Comparison of ENCODE assay signal across 31 mouse cellular contexts in genomic region chr6:24555488-24555887, GRCm38 (mm10). TPM values are rescaled to one million over a fixed set of nuclear protein-coding genes. Genes with fewer than 3 reads are reported as not detected.
DNase-seq lines count a peak whose midpoint lies in the region; ATAC-seq lines count a peak whose summit lies in the region.
"Had no signal": no experiment of that assay in that cellular context is flagged by ENCODE, and none has a peak within 500 bp of the region (broad histone marks: within the 10 kb centered on the region; RNA-seq: fewer than 3 reads in every experiment).

No protein-coding gene starts in this region.

- H3K4me2 ChIP-seq in heart, embryonic 14.5 days (ENCODE audit: low read length), result no peak overlapping the region
- no peak overlapping the region for H3K4me2 ChIP-seq in heart, embryonic 11.5 days
- H3K4me2 ChIP-seq: forebrain, embryonic 12.5 days; heart, embryonic 12.5 days; kidney, embryonic 15.5 days; liver, embryonic 15.5 days; neural tube, embryonic 13.5 days; stomach, embryonic 15.5 days had no signal

- no peaks in the 10 kb centered on the region for H3K27me3 ChIP-seq in heart, embryonic 14.5 days (ENCODE audit: control insufficient read depth, insufficient read depth, low read length)
- no peaks in the 10 kb centered on the region for H3K27me3 ChIP-seq in heart, embryonic 11.5 days (ENCODE audit: control insufficient read depth, insufficient read depth, low read length)
- H3K27me3 ChIP-seq in embryonic facial prominence, embryonic 10.5 days (replicated peaks; ENCODE audit: low read depth, poor library complexity, severe bottlenecking), result no peaks in the 10 kb centered on the region
- H3K27me3 ChIP-seq: forebrain, embryonic 12.5 days; heart, embryonic 12.5 days; kidney, embryonic 15.5 days; liver, embryonic 15.5 days; lung, embryonic 15.5 days; neural tube, embryonic 13.5 days; stomach, embryonic 15.5 days had no signal

- H3K9ac ChIP-seq in heart, embryonic 14.5 days (ENCODE audit: low read length), result no peak overlapping the region
- no peak overlapping the region for H3K9ac ChIP-seq in heart, embryonic 11.5 days (ENCODE audit: low read depth, low read length)
- H3K9ac ChIP-seq: forebrain, embryonic 12.5 days; heart, embryonic 12.5 days; kidney, embryonic 15.5 days; liver, embryonic 15.5 days; lung, embryonic 15.5 days; neural tube, embryonic 13.5 days; stomach, embryonic 15.5 days had no signal

- H3K4me1 ChIP-seq in heart, embryonic 14.5 days (ENCODE audit: control insufficient read depth in 2 of 2, insufficient read depth in 2 of 2, low read length in 2 of 2), result peaks cover 7 to 31% of the 10 kb centered on the region in 2 experiments
- peaks cover 13% of the 10 kb centered on the region for H3K4me1 ChIP-seq in heart, embryonic 11.5 days (ENCODE audit: control insufficient read depth, insufficient read depth, low read length)
- H3K4me1 ChIP-seq in embryonic facial prominence, embryonic 10.5 days, result peaks cover 18% of the 10 kb centered on the region
- H3K4me1 ChIP-seq: forebrain, embryonic 12.5 days; limb, embryonic 10.5 days; liver, embryonic 15.5 days; neural tube, embryonic 13.5 days; stomach, embryonic 15.5 days had no signal

- 58% methylated on average over 2 of the region's 2 CpGs for WGBS in heart, embryonic 14.5 days
- 62% methylated on average over 2 of the region's 2 CpGs for WGBS in heart, embryonic 11.5 days (ENCODE audit: insufficient replicate concordance)
- 57% methylated on average over 2 of the region's 2 CpGs for WGBS in embryonic facial prominence, embryonic 10.5 days

- peak; percentile 28 for DNase-seq in embryo, embryonic 10 days (ENCODE audit: low spot score)
- no peak for DNase-seq in embryo, embryonic 9.5 days (ENCODE audit: extremely low spot score)
- DNase-seq in 3T3-L1 (ENCODE audit: low read depth, low spot score), result peak; percentile 65
- DNase-seq in embryonic facial prominence, embryonic 10.5 days (ENCODE audit: low spot score), result peak; percentile 38
- DNase-seq in right cerebral cortex, postnatal 4 days, result no peak
- no peak for DNase-seq in layer of hippocampus, adult 18-20 months (ENCODE audit: low spot score in 2 of 2)
- DNase-seq: adrenal gland, postnatal 36 days; cerebellum, adult 11 months; cerebellum, postnatal 10 days; liver; lung, postnatal 4 days; midbrain, embryonic 14.5 days; thymus, adult 18-20 months; thymus, postnatal 36 days had no signal

- peak overlapping the region; percentile 21 to 42; a peak in 3 of 4 replicates for H3K27ac ChIP-seq in heart, embryonic 14.5 days (replicated peaks in 1 of 2; ENCODE audit: control insufficient read depth in 1 of 2, insufficient read depth in 1 of 2, low read depth in 2 of 2, low read length in 2 of 2)
- no peak overlapping the region for H3K27ac ChIP-seq in heart, embryonic 11.5 days (ENCODE audit: low read depth, low read length)
- H3K27ac ChIP-seq in embryonic facial prominence, embryonic 10.5 days (replicated peaks), result no peak overlapping the region
- H3K27ac ChIP-seq: forebrain, embryonic 12.5 days; hindbrain, postnatal 0 days; limb, embryonic 10.5 days; liver, embryonic 15.5 days; neural tube, embryonic 13.5 days; stomach, embryonic 15.5 days had no signal

- no peak for ATAC-seq in heart, embryonic 14.5 days (ENCODE audit: insufficient number of reproducible peaks, insufficient read depth, low FRiP score, low read depth)
- ATAC-seq in heart, embryonic 11.5 days (replicated peaks; ENCODE audit: insufficient number of reproducible peaks, low FRiP score, low TSS enrichment), result no peak
- ATAC-seq: hindbrain, postnatal 0 days; intestine, embryonic 16.5 days had no signal

- H3K36me3 ChIP-seq in heart, embryonic 14.5 days (ENCODE audit: control insufficient read depth, insufficient read depth, low read length), result no peaks in the 10 kb centered on the region
- H3K36me3 ChIP-seq in heart, embryonic 11.5 days (ENCODE audit: control insufficient read depth, insufficient read depth, low read length), result no peaks in the 10 kb centered on the region
- H3K36me3 ChIP-seq in embryonic facial prominence, embryonic 10.5 days (replicated peaks), result no peaks in the 10 kb centered on the region
- H3K36me3 ChIP-seq: forebrain, embryonic 12.5 days; heart, embryonic 12.5 days; kidney, embryonic 15.5 days; limb, embryonic 10.5 days; liver, embryonic 15.5 days; lung, embryonic 15.5 days; neural tube, embryonic 13.5 days; stomach, embryonic 15.5 days had no signal

- H3K9me3 ChIP-seq in heart, embryonic 14.5 days (ENCODE audit: control insufficient read depth, low read length), result no peaks in the 10 kb centered on the region
- H3K9me3 ChIP-seq in heart, embryonic 11.5 days (replicated peaks; ENCODE audit: control insufficient read depth, low read length), result no peaks in the 10 kb centered on the region
- H3K9me3 ChIP-seq in embryonic facial prominence, embryonic 10.5 days, result no peaks in the 10 kb centered on the region
- H3K9me3 ChIP-seq: forebrain, embryonic 12.5 days; heart, embryonic 12.5 days; kidney, embryonic 15.5 days; limb, embryonic 10.5 days; liver, embryonic 15.5 days; lung, embryonic 15.5 days; neural tube, embryonic 13.5 days; stomach, embryonic 15.5 days had no signal

- H3K4me3 ChIP-seq in heart, embryonic 14.5 days (ENCODE audit: control insufficient read depth in 1 of 2, insufficient read depth in 1 of 2, low read depth in 1 of 2, low read length in 2 of 2), result no peak overlapping the region
- H3K4me3 ChIP-seq in heart, embryonic 11.5 days (ENCODE audit: low read depth, low read length), result no peak overlapping the region
- no peak overlapping the region for H3K4me3 ChIP-seq in embryonic facial prominence, embryonic 10.5 days
- H3K4me3 ChIP-seq: forebrain, embryonic 12.5 days; heart, embryonic 12.5 days; kidney, embryonic 15.5 days; limb, embryonic 10.5 days; liver, embryonic 15.5 days; lung, embryonic 15.5 days; neural tube, embryonic 13.5 days; stomach, embryonic 15.5 days had no signal

RNA-seq across cellular contexts. Expression of gene Asb15, which starts 27.5 kb away (rescaled TPM):
- 0.49 and 0.63 TPM in 2 replicates for polyA plus RNA-seq in heart, embryonic 14.5 days (2014; fragmentation: Nextera tagmentation; extraction: Ambion mirVana)
- polyA plus RNA-seq in heart, embryonic 11.5 days (2014; fragmentation: Nextera tagmentation; extraction: Ambion mirVana), result 0.11 and 0.15 TPM in 2 replicates
- not detected in 2 replicates for polyA plus RNA-seq in embryonic facial prominence, embryonic 10.5 days (2016; fragmentation: Nextera tagmentation; extraction: Ambion mirVana)
- total RNA-seq in layer of hippocampus, adult 18-20 months (2021), result not detected
- total RNA-seq: adrenal gland, postnatal 36 days; layer of hippocampus, postnatal 14 days; left cerebral cortex, adult 8-10 months; megakaryocyte-erythroid progenitor cell, adult 5-6 weeks had no signal
- polyA plus RNA-seq: forebrain, embryonic 12.5 days; heart, embryonic 12.5 days; hindbrain, embryonic 11.5 days; intestine, embryonic 16.5 days; large intestine, adult 2 months; limb, embryonic 10.5 days; lung, embryonic 15.5 days; midbrain, embryonic 14.5 days; neural tube, embryonic 13.5 days; stomach, embryonic 15.5 days had no signal

RNA-seq across cellular contexts. Expression of gene Ndufa5, which starts 27.7 kb away (rescaled TPM):
- 794 and 834 TPM in 2 replicates for polyA plus RNA-seq in heart, embryonic 14.5 days (2014; fragmentation: Nextera tagmentation; extraction: Ambion mirVana)
- 597 and 625 TPM in 2 replicates for polyA plus RNA-seq in heart, embryonic 11.5 days (2014; fragmentation: Nextera tagmentation; extraction: Ambion mirVana)
- polyA plus RNA-seq in embryonic facial prominence, embryonic 10.5 days (2016; fragmentation: Nextera tagmentation; extraction: Ambion mirVana), result 262 and 270 TPM in 2 replicates
- 100 to 1,000 TPM; 290 to 317 TPM for total RNA-seq in layer of hippocampus, adult 18-20 months (2021)

RNA-seq across cellular contexts. Expression of gene Iqub, which starts 40.6 kb away (rescaled TPM):
- 0.23 and 0.49 TPM in 2 replicates for polyA plus RNA-seq in heart, embryonic 14.5 days (2014; fragmentation: Nextera tagmentation; extraction: Ambion mirVana)
- 0.30 and 0.48 TPM in 2 replicates for polyA plus RNA-seq in heart, embryonic 11.5 days (2014; fragmentation: Nextera tagmentation; extraction: Ambion mirVana)
- 0.20 and 0.26 TPM in 2 replicates for polyA plus RNA-seq in embryonic facial prominence, embryonic 10.5 days (2016; fragmentation: Nextera tagmentation; extraction: Ambion mirVana)
- 1 to 10 TPM; 2.2 to 2.4 TPM for total RNA-seq in layer of hippocampus, adult 18-20 months (2021)
- polyA plus RNA-seq: limb, embryonic 10.5 days; liver, embryonic 15.5 days had no signal

RNA-seq across cellular contexts. Expression of gene Lmod2, which starts 42.1 kb away (rescaled TPM):
- polyA plus RNA-seq in heart, embryonic 14.5 days (2014; fragmentation: Nextera tagmentation; extraction: Ambion mirVana), result 54.6 and 56.9 TPM in 2 replicates
- polyA plus RNA-seq in heart, embryonic 11.5 days (2014; fragmentation: Nextera tagmentation; extraction: Ambion mirVana), result 43.7 and 53.6 TPM in 2 replicates
- polyA plus RNA-seq in embryonic facial prominence, embryonic 10.5 days (2016; fragmentation: Nextera tagmentation; extraction: Ambion mirVana), result not detected in 2 replicates
- not detected for total RNA-seq in layer of hippocampus, adult 18-20 months (2021)
- total RNA-seq: hindbrain, postnatal 0 days; layer of hippocampus, postnatal 14 days; megakaryocyte-erythroid progenitor cell, adult 5-6 weeks had no signal
- polyA plus RNA-seq: forebrain, embryonic 12.5 days; hindbrain, embryonic 11.5 days; hindbrain, postnatal 0 days; intestine, embryonic 16.5 days; large intestine, adult 2 months; midbrain, embryonic 14.5 days had no signal

Comparison
In these comparisons a context has a peak if more than half of its experiments do, and no peak if none do; other contexts are left out.
1. DNase-seq: peak in embryo, embryonic 10 days (single experiment), 3T3-L1 (single experiment) and embryonic facial prominence, embryonic 10.5 days (single experiment); none in embryo, embryonic 9.5 days (single experiment), right cerebral cortex, postnatal 4 days (single experiment) and layer of hippocampus, adult 18-20 months (0 of 2).
2. H3K27ac ChIP-seq: peak in heart, embryonic 14.5 days (2 of 2); none in heart, embryonic 11.5 days (single experiment) and embryonic facial prominence, embryonic 10.5 days (single experiment).